Mouse (Mus musculus) Muller cell, postnatal 12 days (primary cell): ENCODE measurements at regions not wholly inside any gene's neighbourhood (a gene's known extent, or its start where the extent isn't known, plus 50 kb on each side); places are given as distances from the start of the nearest gene placed in this dataset.

Experiments
- DNase-seq: peaks from one replicate; pipeline ENCODE4 v3.0.0-alpha.2; 2015; ENCODE audit errors: inconsistent ontology term

DNA sequence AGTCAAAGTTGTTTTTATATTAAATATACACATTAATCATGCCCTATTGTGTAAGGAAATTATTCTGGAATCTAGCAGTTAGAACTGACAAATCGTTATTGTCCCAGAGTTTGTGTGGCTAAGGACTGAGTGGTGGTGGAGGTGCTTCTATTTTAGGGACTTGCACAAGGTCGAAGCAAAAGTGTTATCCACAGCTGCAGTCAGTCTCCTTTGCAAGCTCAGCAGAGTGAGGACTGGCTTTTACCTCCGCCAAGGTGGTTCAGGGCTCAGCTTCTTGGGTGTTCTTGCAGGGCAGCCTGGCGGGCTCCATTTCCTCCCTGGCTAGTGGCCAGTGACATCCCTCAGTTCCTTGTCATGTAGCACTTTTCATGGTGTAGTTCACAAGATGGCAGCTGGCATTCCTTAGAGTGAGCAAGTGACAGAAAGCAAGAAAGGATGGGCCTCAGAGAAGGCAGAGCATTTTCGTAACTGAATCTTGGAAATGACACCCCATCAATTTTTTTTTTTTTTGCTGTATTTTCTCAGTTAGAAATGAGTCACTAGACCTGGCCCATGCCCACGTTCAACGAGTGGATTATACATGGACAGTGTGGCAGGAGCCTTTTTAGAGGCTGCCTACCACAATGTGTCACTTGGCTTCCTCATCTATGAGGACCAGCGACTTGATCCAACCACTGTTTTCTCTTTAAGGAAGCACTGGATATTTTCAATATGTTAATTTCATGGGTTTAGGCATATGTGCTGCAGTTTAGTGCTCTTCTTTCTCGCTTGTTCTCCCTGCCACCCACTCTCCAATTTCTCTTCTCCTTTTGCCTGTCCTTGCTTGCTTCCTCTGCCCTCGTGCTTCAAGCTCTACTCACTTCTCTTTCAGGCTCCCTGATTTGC is 129.1 kb upstream of the Zeb2 start:
- no peak for DNase-seq

DNA sequence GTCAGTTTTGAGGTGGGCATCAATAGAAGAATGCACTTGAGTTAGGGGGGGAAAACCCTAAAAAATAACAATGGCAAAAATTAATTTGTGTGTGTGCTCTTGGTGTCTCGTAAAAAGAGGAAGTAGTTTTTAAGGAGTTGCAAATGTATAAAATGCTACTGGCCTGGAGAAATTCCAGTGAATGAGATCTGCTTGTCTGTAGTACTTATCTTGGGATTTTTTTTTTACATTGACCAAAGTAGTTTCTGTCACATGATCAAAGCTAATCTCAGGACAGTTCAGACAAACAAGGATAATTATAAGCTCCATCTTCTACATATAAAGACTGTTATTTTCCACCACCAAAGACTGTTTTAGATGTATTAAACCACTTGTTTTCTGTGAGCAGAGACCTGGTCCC is 128.3 kb upstream of the Zeb2 start:
- no peak for DNase-seq

DNA sequence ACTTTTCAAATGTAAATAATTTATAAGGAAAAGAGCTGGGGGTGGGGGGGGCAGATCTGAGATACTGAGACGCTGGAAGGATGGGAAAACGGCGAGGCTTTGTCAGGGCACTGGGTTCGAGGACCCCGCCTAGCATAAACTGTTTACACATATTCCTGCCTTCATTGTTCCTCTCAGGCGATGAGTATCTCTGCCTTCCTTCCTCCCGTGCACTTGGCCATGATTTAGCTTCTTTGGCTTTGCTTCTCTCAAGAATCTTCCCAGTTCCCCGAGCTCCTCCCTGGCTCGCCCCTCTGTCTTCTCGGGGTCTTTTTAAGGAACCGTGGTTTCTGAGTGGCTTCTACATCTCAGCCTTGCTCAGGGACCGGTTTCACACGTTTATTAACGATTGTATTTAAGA is 127.3 kb upstream of the Zeb2 start:
- DNase-seq, result no peak

DNA sequence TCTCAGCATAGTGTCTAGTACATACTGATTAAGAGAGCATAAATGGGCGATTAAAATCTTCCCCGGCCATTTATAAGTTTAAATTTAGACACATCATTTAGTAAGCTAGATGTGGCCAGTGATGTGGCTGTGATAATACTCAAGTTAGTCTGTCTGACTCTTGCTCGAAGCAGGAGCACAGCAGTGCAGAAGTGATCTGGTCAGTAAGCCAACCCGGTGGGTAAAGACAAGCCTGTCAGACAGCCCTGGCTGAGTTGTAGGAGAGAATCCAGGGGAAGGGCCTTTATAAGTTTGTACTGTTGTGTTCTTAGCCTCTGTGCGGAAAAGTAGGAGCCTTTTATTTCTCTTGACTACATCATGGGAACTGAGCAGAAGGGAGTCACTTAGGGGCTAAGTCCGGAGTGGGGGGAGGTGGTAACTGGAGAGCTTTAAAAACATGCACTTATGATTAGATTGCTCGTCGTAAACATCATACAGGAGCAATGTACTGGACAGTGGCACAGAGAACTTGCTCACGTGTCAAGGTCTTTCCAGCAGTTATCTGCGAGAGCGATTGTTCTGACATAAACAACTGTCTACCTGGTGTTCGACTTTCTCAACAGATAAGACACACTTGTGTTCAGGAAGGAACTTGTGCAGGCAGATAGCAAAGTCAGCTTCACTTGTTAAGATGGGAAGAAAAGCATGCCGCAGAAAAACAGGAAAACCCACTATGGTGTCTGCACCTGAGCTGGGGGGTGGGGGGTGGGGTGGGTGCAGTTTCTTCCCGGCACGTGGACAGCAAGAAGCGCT is 122.5 kb upstream of the Zeb2 start:
- DNase-seq, result no peak

DNA sequence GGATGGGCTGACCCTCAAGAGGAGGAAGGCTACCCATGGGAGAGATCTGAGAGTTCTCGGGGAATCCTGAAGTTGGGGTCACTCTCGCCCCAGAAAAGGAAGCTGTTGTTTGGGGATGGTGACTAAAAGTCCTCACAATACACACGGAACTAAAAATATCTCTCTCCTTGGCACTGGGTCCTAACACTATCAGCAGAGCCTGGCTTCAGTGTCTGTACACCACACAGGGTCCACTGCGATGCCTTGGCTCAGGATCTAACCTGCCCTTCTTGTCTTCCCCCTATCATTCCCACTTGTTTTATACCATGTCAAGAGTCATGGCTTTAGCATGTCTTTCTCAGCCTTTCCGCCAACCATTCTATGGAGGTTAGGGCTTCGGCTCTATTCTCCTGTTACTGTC is 121.8 kb upstream of the Zeb2 start:
- DNase-seq, result no peak

DNA sequence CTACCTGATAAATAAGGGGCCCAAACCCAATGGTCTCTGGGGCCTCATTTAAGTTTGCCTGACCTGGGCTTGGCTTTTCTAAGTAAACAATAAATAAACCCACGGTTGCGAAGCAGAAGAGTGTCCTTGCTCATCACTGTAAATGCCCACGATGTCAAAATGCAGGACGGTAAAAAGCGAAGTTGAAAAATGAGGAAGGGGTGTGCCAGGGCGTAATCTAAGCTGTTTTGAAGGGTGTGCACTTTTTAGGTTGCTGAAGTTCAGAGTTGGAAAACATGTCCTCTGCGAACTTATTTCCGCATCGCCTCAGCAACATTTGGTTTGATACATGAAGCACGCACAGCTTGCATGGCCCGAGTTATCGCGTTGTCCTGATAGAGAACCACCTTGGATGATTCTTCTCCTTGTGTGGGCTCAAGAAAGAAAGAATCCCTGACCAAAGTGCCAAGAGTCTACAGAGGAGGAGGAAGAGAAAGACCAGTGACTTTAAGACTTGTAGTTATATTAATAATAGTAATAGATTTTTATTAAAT is 119.0 kb upstream of the Zeb2 start:
- DNase-seq, result no peak

DNA sequence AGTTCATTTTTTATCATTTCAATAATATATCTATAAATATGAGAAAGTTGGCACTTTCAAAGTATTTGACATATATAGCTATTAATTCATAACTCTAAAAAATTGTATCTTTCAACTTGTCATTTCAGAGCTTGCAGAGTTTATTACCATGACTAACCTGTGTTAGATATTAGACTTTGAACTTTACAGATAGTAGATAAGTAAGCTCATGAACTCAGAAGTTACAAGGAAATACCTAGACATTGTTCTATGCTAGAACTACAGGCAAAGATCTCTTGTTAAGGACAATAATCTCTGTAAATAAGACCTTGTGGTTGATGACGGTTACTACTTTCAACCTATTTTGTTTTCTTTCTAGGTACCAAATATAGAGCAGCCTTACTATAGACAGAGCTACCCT is 117.0 kb upstream of the Zeb2 start:
- DNase-seq, result no peak

DNA sequence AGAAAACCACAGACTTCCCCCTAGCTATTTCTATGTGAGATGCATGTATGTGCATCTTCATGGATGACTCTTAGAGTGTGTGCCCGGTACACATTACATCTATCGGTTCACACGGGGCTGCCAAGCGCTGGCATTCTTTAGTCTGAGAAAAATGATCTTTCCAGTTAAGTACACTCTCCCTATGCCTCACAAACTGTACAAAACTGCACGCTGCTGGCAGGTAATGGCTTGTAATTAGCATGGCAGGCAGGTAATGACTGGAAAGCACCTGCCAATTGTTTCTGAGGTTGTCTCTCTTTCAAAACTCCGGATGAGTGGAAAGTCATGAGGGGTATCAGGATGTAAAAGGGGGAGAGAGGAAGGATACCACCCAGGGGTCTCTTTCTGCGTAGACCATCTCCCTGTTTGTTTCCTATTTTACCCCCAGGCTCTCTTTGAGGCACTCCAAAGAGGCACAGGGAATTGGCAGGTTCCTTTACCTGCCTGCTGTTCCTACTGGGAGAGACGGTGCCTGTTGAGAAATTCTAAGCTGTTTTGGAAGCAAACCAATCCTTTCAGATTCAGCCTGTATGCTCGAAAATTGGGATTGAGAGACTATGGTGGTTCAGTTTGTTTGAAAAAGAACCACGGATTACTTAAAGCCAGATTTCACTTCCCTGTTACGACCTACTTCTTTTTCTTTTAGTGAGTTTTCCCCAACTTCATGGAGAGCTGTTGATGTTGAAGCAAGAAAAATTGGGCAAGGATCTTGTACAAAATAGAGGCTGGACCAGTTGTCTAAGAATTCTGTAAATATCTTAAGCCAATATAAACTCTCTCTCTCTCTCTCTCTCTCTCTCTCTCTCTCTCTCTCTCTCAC is 113.4 kb upstream of the Zeb2 start:
- DNase-seq, result no peak

DNA sequence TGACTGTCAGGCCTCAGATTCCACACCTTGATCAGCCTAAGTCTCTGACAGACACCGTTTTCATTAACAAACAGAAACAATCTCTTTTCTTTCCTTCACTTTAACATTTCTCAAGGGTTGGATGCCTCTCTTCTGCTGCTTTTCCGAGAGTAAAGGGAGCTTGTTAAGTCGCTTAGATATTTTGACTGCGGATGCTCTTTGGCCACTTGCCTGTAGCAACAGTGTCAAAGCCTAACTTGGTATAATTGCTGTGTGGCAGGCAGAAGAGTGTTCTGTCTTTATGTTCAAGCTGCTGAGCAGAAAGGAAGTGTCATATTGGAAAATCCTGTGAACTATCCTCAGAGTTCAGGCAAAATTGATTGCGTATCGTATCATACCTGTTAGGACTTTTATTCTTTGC is 112.3 kb upstream of the Zeb2 start:
- DNase-seq, result peak; percentile 19

DNA sequence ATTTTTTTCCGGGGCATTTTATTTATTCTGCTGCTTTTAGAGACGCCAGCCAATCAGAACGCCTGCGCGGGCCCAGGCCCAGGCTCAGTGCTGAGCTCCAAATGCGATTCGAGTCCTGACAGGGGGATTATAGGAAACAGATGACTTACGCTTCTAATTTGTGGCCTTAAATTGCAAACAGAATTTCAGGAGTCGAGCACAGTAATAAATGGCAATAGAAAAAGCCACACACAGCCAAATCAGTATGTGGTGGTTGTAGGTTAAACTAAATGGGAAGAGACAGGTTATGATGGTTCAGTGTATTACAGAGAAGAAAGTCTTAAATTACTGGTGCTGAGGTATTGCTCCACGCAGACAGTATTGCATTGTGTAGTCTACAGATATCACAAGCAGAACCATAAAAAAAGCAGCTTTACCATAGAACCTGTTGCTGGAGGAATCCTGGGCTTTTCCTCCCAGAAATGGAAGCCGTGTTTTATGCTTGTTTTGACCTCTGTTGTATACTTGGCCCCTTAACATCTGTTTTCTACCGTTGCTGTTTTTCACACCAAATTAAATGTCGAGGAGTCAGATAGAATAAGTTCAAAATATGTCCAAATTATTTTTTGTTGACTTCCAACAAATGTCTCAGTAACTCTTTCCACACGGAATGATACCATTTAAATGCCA is 110.2 kb upstream of the Zeb2 start:
- DNase-seq, result no peak

DNA sequence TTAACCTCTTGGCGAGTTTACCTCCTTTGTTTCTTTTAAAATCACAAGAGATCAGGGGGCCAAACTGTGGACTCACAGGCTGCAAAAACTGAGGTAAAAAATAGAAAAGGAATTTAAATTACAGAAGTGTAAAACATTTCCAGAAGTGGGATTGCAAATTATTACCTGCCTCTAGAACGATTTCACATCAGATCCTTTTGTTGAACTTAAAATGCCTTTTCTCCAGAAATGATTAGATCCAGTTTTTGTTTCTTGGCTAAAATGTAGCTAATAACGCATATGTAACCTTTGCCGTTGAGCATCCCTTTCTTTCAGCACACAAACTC is 108.8 kb upstream of the Zeb2 start:
- no peak for DNase-seq

DNA sequence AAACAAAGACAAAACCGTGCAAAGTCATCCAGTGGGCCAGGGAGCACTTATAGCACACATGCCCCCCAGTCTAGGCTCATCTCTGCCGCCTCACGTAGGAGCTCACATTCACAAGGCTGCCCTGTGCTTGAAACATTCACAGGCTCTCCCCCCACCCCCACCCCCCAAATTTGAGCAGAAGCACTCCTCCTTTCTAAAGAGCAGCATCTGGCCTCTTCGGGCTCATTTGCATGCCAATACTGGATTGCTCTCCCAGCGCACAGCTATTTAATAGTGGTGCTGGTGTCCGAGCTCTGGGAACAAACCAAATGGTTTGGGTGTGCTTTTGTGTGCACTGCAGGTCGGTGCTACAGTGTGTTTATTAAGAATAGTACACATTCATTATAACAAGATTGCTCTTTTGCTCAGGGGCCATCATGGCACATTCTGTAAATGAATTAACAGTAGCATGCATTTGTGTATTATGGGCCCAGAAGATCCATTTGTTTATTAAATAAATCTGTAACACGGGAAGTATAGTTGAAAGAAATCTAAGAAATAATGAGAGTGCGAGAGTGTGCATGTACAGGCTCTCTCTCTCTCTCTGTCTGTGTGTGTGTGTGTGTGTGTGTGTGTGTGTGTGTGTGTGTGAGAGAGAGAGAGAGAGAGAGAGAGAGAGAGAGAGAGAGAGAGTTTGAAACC is 108.3 kb upstream of the Zeb2 start:
- DNase-seq, result no peak

DNA sequence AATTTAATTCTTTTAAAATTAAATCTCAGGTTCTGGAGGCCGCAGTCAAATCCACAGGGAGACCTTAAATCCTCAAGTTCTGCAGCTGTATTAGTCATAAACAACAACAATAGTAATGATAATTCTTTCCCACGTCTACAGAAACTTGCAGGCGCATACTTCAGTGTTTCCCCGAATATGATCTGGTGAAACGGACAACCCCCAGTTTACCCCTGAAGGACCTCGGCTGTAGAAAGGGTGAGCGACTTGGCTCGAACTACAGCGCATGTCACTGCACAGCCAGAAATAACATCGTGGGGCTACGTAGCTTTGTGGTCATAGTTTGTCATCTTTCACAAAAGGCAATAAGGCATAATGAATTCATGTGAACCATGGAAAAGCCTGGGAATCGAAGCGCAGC is 105.0 kb upstream of the Zeb2 start:
- DNase-seq, result no peak

DNA sequence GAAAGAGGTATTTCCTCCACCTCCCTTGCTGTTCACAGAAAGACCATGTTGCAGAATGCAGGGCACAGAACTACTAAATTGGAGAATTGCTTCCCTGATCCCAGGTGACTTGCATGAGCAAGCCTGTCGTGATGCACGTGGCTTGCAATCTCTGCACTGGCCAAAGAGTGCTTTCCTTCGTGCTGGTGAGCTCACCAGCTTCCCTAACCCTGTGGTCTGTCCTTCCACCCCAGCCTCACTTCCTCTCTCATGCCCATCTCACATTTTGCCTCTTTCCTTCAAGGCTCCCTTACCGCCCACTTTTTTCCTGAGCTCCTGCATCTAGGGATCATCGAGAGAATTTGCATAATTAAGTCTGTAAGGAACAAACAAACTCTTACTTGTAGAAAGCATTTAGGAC is 102.7 kb upstream of the Zeb2 start:
- no peak for DNase-seq

DNA sequence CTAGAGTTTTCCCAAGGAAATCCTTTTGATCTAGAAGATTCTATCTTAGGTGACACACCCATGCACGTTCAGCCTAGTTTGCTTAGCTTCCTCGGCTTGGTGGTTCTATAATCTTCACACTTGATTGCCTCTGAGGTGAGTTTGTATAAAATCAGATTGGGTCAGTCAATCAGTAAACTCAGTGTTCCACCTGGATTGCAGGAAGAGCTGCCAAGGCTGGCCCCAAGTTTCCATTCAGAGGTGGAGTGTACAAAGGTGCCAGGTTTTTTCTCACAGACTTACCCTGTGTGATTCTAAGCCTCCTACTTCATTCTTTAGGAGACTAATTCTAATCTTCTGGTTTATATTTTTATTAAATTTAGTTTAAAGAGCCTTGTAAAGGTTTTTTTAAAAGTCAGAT is 95.6 kb upstream of the Zeb2 start:
- DNase-seq, result no peak

DNA sequence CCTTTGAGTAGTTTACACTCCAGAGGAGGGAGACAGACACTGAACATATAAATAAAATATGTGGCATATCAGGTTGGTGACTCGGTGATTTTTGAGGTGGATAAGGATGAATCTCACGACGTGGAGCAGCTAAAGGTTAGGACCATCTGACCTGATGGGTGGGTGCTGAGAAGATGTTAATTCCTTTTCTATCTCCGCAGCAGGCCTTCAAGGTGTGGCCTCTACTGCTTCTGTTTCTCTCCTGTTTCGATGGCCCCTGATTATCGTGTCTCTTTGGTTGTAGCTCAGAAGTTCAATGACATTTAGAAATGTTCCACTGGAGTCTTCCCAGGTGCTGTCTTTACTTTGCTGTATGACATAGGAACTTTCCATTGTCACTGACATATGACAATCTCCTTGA is 91.3 kb upstream of the Zeb2 start:
- DNase-seq, result no peak

DNA sequence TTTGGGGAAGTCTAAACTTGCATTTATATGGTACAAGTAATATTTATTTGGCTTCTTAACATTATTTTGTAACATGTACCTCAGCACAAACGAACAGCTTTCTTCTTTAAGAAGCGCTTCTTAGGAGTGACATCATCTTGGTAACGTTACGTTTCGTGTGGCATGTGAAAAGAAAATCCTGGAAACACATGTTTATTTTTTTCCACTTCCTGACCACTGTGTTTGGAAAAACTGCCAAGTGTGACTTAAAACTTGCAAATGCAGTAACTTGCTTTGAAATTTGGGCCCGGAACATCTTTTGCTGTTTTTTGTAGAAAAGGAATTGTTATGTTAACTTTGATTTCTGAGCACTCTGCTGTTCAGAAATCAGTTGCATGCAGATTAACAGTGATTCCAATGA is 88.6 kb upstream of the Zeb2 start:
- no peak for DNase-seq

DNA sequence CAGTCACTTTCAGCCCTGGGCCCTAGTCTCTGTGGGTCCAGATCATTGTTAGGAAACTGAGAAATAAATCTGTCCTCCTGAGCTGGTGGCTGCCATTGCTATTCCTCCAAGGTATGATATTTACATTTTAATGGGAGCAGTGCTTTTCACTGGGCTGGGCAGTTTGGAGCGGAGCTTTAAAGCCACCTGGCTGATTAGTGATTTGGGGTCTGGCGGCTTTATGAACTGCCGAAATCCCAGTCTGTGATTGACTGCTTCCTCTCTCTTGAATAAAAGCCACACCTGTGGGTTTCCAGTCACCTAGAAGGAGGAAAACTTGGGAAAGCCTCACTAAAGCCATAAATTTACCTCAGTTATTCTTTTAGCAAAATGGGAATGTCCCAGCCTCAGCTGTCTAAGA is 88.0 kb upstream of the Zeb2 start:
- DNase-seq, result no peak

DNA sequence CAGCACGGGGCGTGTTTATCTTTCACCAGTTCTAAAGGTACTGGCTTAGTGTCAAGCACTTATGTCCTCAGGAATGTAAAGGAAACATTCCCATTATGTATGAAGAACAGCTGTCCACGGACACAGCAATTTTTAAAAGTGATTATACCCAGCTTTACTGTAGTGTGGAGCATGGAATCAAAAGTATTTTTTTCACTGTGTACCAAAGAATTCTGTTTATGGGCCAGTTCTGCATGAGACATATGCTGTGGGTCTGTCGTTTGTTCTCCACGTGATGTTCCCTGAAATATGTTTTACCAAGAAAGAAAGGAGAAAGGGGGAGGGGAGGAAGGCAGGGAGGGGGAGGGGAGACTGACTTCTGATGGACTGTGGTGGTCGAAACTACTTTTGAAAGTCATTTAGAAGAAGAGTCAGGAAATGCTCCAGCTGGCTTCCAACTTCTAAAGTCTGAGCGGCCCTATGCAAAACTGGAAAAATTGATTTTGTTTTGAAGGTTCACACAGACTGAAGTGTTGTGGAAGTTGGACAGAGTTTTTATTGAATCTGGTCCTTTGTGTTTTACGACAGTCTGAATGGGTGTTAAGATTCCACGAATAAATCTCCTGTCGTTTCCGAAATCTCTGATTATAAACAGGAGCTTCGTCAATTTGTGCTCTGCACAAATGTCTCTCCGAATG is 80.9 kb upstream of the Zeb2 start:
- no peak for DNase-seq

DNA sequence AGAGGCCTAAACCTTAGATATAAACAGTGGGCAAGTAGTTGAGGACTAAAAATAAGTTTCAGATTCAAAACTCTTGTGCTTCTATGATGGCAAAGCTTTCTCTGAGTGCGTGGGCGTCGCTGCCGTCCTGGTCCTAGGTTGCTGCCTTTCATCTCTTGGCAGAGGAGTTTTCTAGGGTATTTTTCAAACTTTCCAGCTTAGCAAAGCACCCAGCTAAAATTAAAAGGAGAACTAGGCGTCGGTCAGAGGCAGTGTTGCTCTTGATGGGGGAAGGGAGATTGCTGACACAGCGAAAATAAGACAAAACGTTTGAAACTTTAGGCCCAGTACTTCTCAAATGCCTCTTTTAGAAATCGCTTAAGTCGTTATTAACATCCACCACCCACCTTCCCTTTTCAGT is 80.1 kb upstream of the Zeb2 start:
- no peak for DNase-seq
